Mouse (Mus musculus): ENCODE results near the gene Gxylt1.
"Not testable (repeated sequence)": the region's sequence is repeated elsewhere in the genome, so short reads cannot be mapped to it uniquely, and the experiment has no call there.

DNA sequence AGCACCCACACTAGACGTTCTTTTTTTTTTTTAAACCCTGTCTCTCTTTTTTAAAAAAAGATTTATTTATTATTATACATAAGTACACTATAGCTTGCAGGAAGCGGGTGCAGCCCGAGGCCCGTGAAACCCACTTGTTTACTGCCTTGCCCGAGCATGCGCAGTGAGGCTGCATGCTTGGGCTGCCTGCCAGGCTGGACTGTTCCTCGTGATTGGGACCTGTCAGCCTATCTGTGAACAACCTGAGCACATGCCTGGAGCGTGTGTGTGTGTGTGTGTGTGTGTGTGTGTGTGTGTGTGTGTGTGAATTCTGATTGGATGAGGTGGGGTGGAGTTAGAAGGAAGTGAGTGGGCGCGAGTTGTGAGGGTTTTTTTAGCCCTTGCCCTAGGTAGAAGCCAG lies 38.5 kb downstream of the Gxylt1 start:
- not testable (repeated sequence) for TF ChIP-seq CTCF (IDR thresholded peaks at IDR 0.05; ENCODE audit: low read depth, low read length); POLR2A (IDR thresholded peaks at IDR 0.05; ENCODE audit: insufficient read depth, low read length); EP300 (IDR thresholded peaks at IDR 0.05; ENCODE audit: insufficient read depth, low read depth, low read length)

Data from ES-Bruce4 (cell line).